Mouse (Mus musculus): ENCODE results near the gene Rgs7. TPM values are rescaled to one million over a fixed set of nuclear protein-coding genes. Genes with fewer than 3 reads are reported as not detected.

Gene Rgs7
- total and polyA plus RNA-seq, 3 experiments = not detected

- Histone ChIP-seq H3K36me3 (ENCODE audit: control insufficient read depth in 1 of 2, insufficient read depth in 2 of 2, low read length in 2 of 2) (no peaks in the 10 kb centered on the region), H3K4me3 (ENCODE audit: control insufficient read depth in 1 of 2, insufficient read depth in 1 of 2, low read depth in 2 of 2, low read length in 2 of 2) (no peak overlapping the region), H3K4me1 (ENCODE audit: control insufficient read depth in 1 of 2, insufficient read depth in 2 of 2, low read length in 2 of 2) (no peaks in the 10 kb centered on the region), H3K27ac (ENCODE audit: control insufficient read depth, low read depth, low read length) (no peak overlapping the region), H3K9ac (ENCODE audit: control insufficient read depth, low read depth, low read length, poor library complexity, severe bottlenecking) (no peak overlapping the region), H3K9me3 (replicated peaks; ENCODE audit: insufficient read depth, low read length) (no peaks in the 10 kb centered on the region), H3K79me2 (ENCODE audit: control insufficient read depth, insufficient read depth, low read length, poor library complexity) (no peaks in the 10 kb centered on the region), H3K27me3 (ENCODE audit: control insufficient read depth in 1 of 2, insufficient read depth in 2 of 2, low read length in 2 of 2) (no peaks in the 10 kb centered on the region; a peak in 2 of 4 replicates)
- TF ChIP-seq ETS1 (IDR thresholded peaks at IDR 0.05; ENCODE audit: low read depth, low read length) (no peak), UBTF (IDR thresholded peaks at IDR 0.05; ENCODE audit: borderline replicate concordance, insufficient read depth, low read depth, low read length) (no peak), USF2 (IDR thresholded peaks at IDR 0.05; ENCODE audit: borderline replicate concordance in 1 of 2, insufficient read depth in 1 of 2, low read depth in 1 of 2, low read length in 2 of 2) (no peak), ZNF384 (IDR thresholded peaks at IDR 0.05; ENCODE audit: low read depth, low read length) (no peak), E2F4 (IDR thresholded peaks at IDR 0.05; ENCODE audit: borderline replicate concordance, low read depth, low read length) (no peak), RCOR1 (IDR thresholded peaks at IDR 0.05; ENCODE audit: low read depth, low read length) (no peak), POLR2AphosphoS2 (IDR thresholded peaks at IDR 0.05; ENCODE audit: low read length) (no peak), CTCF (IDR thresholded peaks at IDR 0.05 in 2 of 3, conservative IDR thresholded peaks at IDR 0.05 in 1 of 3; ENCODE audit: control insufficient read depth in 1 of 3, insufficient read depth in 1 of 3, low read depth in 2 of 3, low read length in 3 of 3, poor library complexity in 1 of 3, severe bottlenecking in 1 of 3) (no peak), RAD21 (IDR thresholded peaks at IDR 0.05; ENCODE audit: low read depth, low read length) (no peak), ZKSCAN1 (IDR thresholded peaks at IDR 0.05; ENCODE audit: low read depth, low read length) (no peak), TBP (IDR thresholded peaks at IDR 0.05; ENCODE audit: low read depth, low read length) (no peak), MAX (IDR thresholded peaks at IDR 0.05; ENCODE audit: low read length) (no peak), ELF1 (IDR thresholded peaks at IDR 0.05; ENCODE audit: low read depth, low read length) (no peak), MAZ (IDR thresholded peaks at IDR 0.05; ENCODE audit: low read depth, low read length) (no peak), MYC (IDR thresholded peaks at IDR 0.05; ENCODE audit: low read depth, low read length) (no peak), MEF2A (IDR thresholded peaks at IDR 0.05; ENCODE audit: extremely low read depth, insufficient replicate concordance, low read depth, low read length, poor library complexity, severe bottlenecking) (no peak), JUND (IDR thresholded peaks at IDR 0.05; ENCODE audit: low read depth, low read length) (no peak)
- DNase-seq (ENCODE audit: low read depth, low spot score) = no peak
These were observed 58.6 kb downstream of the Rgs7 start for GRCm38 (mm10) chr1:175433622-175434204.

GRCm38 (mm10) chr1:175433128-175433527, 59.2 kb downstream of the Rgs7 start:
- DNase-seq (ENCODE audit: low read depth, low spot score) = no peak
- no peaks in the 10 kb centered on the region for H3K4me1 ChIP-seq (ENCODE audit: control insufficient read depth in 1 of 2, insufficient read depth in 2 of 2, low read length in 2 of 2)
- H3K27ac ChIP-seq (ENCODE audit: control insufficient read depth, low read depth, low read length) = no peak overlapping the region
- no peak overlapping the region for H3K4me3 ChIP-seq (ENCODE audit: control insufficient read depth in 1 of 2, insufficient read depth in 1 of 2, low read depth in 2 of 2, low read length in 2 of 2)
- no peaks in the 10 kb centered on the region for H3K79me2 ChIP-seq (ENCODE audit: control insufficient read depth, insufficient read depth, low read length, poor library complexity)
- TF ChIP-seq MEF2A (IDR thresholded peaks at IDR 0.05; ENCODE audit: extremely low read depth, insufficient replicate concordance, low read depth, low read length, poor library complexity, severe bottlenecking) (no peak), USF2 (IDR thresholded peaks at IDR 0.05; ENCODE audit: borderline replicate concordance in 1 of 2, insufficient read depth in 1 of 2, low read depth in 1 of 2, low read length in 2 of 2) (no peak), TCF12 (IDR thresholded peaks at IDR 0.05; ENCODE audit: low read depth, low read length) (no peak), POLR2AphosphoS5 (IDR thresholded peaks at IDR 0.05; ENCODE audit: borderline replicate concordance, low read depth, low read length) (no peak), ZC3H11A (IDR thresholded peaks at IDR 0.05; ENCODE audit: low read depth, low read length) (no peak), MAX (IDR thresholded peaks at IDR 0.05; ENCODE audit: low read length) (no peak), CHD2 (IDR thresholded peaks at IDR 0.05; ENCODE audit: low read length) (no peak), POLR2AphosphoS2 (IDR thresholded peaks at IDR 0.05; ENCODE audit: low read length) (no peak), NRF1 (IDR thresholded peaks at IDR 0.05; ENCODE audit: insufficient read depth, low read depth, low read length, poor library complexity, severe bottlenecking) (no peak), TAL1 (IDR thresholded peaks at IDR 0.05; ENCODE audit: low read length) (no peak), RAD21 (IDR thresholded peaks at IDR 0.05; ENCODE audit: low read depth, low read length) (no peak), ELF1 (IDR thresholded peaks at IDR 0.05; ENCODE audit: low read depth, low read length) (no peak), JUND (IDR thresholded peaks at IDR 0.05; ENCODE audit: low read depth, low read length) (no peak), MYB (IDR thresholded peaks at IDR 0.05; ENCODE audit: low read depth, low read length) (no peak), SIN3A (IDR thresholded peaks at IDR 0.05; ENCODE audit: low read length) (no peak), TBP (IDR thresholded peaks at IDR 0.05; ENCODE audit: low read depth, low read length) (no peak)
- H3K9ac ChIP-seq (ENCODE audit: control insufficient read depth, low read depth, low read length, poor library complexity, severe bottlenecking) = no peak overlapping the region
- H3K27me3 ChIP-seq (ENCODE audit: control insufficient read depth in 1 of 2, insufficient read depth in 2 of 2, low read length in 2 of 2) = no peaks in the 10 kb centered on the region; a peak in 2 of 4 replicates
- H3K9me3 ChIP-seq (replicated peaks; ENCODE audit: insufficient read depth, low read length) = no peaks in the 10 kb centered on the region
- H3K36me3 ChIP-seq (ENCODE audit: control insufficient read depth in 1 of 2, insufficient read depth in 2 of 2, low read length in 2 of 2) = no peaks in the 10 kb centered on the region

Data from MEL (cell line).